Mouse (Mus musculus): ENCODE measurements around the gene Cbfa2t3. TPM values are rescaled to one million over a fixed set of nuclear protein-coding genes. Genes with fewer than 3 reads are reported as not detected.

Cbfa2t3 gene
- 13.5 and 17.0 TPM in 2 replicates for polyA plus RNA-seq (2012; rRNA removed)

GRCm38 (mm10) chr8:122699005-122699492 is at the start of gene Cbfa2t3:
Gene Cbfa2t3, minus strand, starts transcription at chr8:122699109.

GRCm38 (mm10) chr8:122622727-122623126 is 76.2 kb downstream of the Cbfa2t3 start, which contains the start of gene Pabpn1l:
Gene Pabpn1l, minus strand, starts transcription at chr8:122622739.

GRCm38 (mm10) chr8:122611295-122612133 is 87.4 kb downstream of the Cbfa2t3 start, which contains the start of the genes Galns and Trappc2l:
Gene Galns, minus strand, starts transcription at chr8:122611463.
Gene Trappc2l, plus strand, starts transcription at chr8:122611640.

GRCm38 (mm10) chr8:122576648-122577022 is 122.3 kb downstream of the Cbfa2t3 start, which contains the start of gene Aprt:
Gene Aprt, minus strand, starts transcription at chr8:122576909.

Other genes starting within 250 kb of the Cbfa2t3 start
- gene Snai3, start 238.4 kb downstream of the Cbfa2t3 start, polyA plus RNA-seq (2012; rRNA removed): 0.34 TPM in 1 of 2 replicates, not detected in the other
- 60.5 and 60.6 TPM in 2 replicates for gene Rnf166, start 223.0 kb downstream of the Cbfa2t3 start, polyA plus RNA-seq (2012; rRNA removed)
- 80.4 and 84.3 TPM in 2 replicates for gene Ctu2, start 223.0 kb downstream of the Cbfa2t3 start, polyA plus RNA-seq (2012; rRNA removed)
- gene Piezo1, start 147.8 kb downstream of the Cbfa2t3 start, polyA plus RNA-seq (2012; rRNA removed): 13.7 and 28.0 TPM in 2 replicates
- gene Cdt1, start 131.1 kb downstream of the Cbfa2t3 start, polyA plus RNA-seq (2012; rRNA removed): 30.7 and 34.3 TPM in 2 replicates
- 116 and 124 TPM in 2 replicates for gene Aprt, start 122.2 kb downstream of the Cbfa2t3 start, polyA plus RNA-seq (2012; rRNA removed)
- 6.0 and 7.0 TPM in 2 replicates for gene Galns, start 87.6 kb downstream of the Cbfa2t3 start, polyA plus RNA-seq (2012; rRNA removed)
- gene Trappc2l, start 87.5 kb downstream of the Cbfa2t3 start, polyA plus RNA-seq (2012; rRNA removed): 177 and 206 TPM in 2 replicates
- not detected in 2 replicates for gene Pabpn1l, start 76.4 kb downstream of the Cbfa2t3 start, polyA plus RNA-seq (2012; rRNA removed)
- 19.9 and 20.0 TPM in 2 replicates for gene Acsf3, start 76.4 kb upstream of the Cbfa2t3 start, polyA plus RNA-seq (2012; rRNA removed)
- 0.77 and 4.4 TPM in 2 replicates for gene Cdh15, start 148.9 kb upstream of the Cbfa2t3 start, polyA plus RNA-seq (2012; rRNA removed)

All from central nervous system, embryonic 14 days (tissue).